Mouse (Mus musculus) kidney, embryonic 15.5 days (tissue): Measurements from ENCODE around the gene Hacl1. TPM values are rescaled to one million over a fixed set of nuclear protein-coding genes. Genes with fewer than 3 reads are reported as not detected.

Experiments used
- ATAC-seq: fragments of 200-750 bp; cut with Nextera tagmentation; replicated peaks from 2 replicates; pipeline ENCODE4 v1.8.0; 2017; ENCODE audit warnings: moderate TSS enrichment; ENCODE audit not compliant: low FRiP score
- H3K27ac ChIP-seq: fragments of 300-500 bp; sonication (generic); 2 replicates; pipeline ENCODE4 v1.5.1; 2015; ENCODE audit warnings: mild to moderate bottlenecking, inconsistent platforms
- H3K27me3 ChIP-seq: fragments of 300-500 bp; sonication (generic); 2 replicates; pipeline ENCODE4 v1.6.1; 2015; ENCODE audit warnings: inconsistent platforms
- H3K36me3 ChIP-seq: fragments of 300-500 bp; sonication (generic); 2 replicates; pipeline ENCODE4 v1.6.1; 2015; ENCODE audit warnings: inconsistent platforms
- H3K4me1 ChIP-seq: fragments of 300-500 bp; sonication (generic); 2 replicates; pipeline ENCODE4 v1.6.1; 2015; ENCODE audit warnings: inconsistent platforms
- H3K4me2 ChIP-seq: fragments of 300-500 bp; sonication (generic); 2 replicates; pipeline ENCODE4 v1.6.1; 2015; ENCODE audit warnings: moderate library complexity, mild to moderate bottlenecking, inconsistent platforms
- H3K4me3 ChIP-seq: fragments of 300-500 bp; sonication (generic); replicated peaks from 2 replicates; pipeline ENCODE4 v1.5.1; 2015; ENCODE audit warnings: mild to moderate bottlenecking, inconsistent platforms
- H3K9ac ChIP-seq: fragments of 300-500 bp; sonication (generic); 2 replicates; pipeline ENCODE4 v1.6.1; 2015; ENCODE audit warnings: mild to moderate bottlenecking, inconsistent platforms
- H3K9me3 ChIP-seq: fragments of 300-500 bp; sonication (generic); replicated peaks from 2 replicates; pipeline ENCODE4 v1.6.1; 2016; ENCODE audit warnings: inconsistent platforms
- WGBS: fragments of 180-500 bp; shearing (Covaris S2); methylation state at CpG from one replicate; pipeline ENCODE4 v1.1.7; 2015; ENCODE audit warnings: mixed read lengths; 5-methylcytosine and 5-hydroxymethylcytosine counted together
- polyA plus RNA-seq: library from polyadenylated mRNA; unstranded; fragments of >200 nt; fragmentation: Nextera tagmentation; extraction: Ambion mirVana; gene quantifications from 2 replicates; pipeline ENCODE4 v1.2.1, GENCODE M21; 2015

Hacl1 gene
- polyA plus RNA-seq, 1 experiment from 2014 or later, result 20.3 TPM

DNA sequence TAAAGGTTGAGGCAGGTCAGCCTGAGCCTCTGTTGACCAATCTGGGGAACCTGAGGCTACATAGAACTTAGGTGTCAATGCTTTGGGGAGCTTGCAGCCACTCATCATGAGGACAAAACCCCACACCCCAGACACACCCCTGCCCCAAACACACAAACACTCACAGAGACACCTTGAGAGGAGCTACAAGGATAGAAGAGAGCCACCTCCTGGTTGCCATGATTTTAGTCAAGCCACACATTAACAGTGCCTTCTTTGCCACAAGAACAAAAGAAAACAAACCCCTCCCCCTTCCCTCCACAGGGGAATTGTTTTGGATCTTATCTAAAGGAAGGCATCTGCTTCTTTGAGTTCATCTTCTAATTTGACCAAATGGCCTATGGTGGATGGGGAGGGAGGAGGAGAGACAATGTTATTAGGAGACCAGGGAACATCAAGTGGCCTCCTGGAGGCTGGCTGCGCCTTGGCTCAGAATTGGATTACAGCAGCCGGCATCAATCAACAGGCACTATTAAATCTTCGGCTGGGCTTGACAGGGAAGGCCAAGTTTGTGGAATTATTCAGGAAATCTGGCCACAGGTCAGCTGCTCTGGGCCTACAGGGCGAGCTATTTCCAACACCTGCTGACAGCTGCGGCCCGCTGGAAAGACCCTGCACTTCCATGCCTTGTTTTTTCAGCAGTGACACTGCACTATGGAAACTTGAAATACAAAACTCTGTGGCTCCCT is 76.5 kb downstream of the Hacl1 start:
- no peaks in the 10 kb centered on the region for H3K9me3 ChIP-seq
- no peaks in the 10 kb centered on the region; the same call in 1 of the 2 replicates for H3K27me3 ChIP-seq
- H3K27ac ChIP-seq, result peak overlapping the region; percentile 91
- no peak overlapping the region for H3K4me2 ChIP-seq
- no peak overlapping the region for H3K9ac ChIP-seq
- WGBS, result 13% methylated on average over 6 of the region's 6 CpGs
- H3K36me3 ChIP-seq, result no peaks in the 10 kb centered on the region
- H3K4me1 ChIP-seq, result peaks cover 35% of the 10 kb centered on the region
- no peak overlapping the region for H3K4me3 ChIP-seq
- ATAC-seq, result peak; percentile 81

DNA sequence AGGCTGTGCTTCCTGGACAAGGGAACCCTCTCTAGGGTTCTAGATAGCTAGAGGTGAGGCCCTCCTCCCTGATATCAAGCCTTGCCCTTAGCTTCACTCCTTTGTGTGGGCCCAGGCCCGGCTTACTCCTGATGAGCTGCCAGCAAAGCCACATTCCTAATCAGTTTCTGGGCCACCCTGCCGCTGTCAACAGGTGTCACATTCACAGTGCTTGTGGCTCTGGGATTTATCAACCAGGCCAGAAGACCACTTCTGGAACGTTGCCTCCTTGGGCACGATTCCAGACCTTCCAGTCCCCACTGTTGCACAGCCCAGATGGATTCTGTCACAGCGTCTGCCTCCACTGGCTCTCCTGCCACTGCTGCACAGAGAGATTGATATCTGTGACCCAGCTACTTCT is 80.2 kb downstream of the Hacl1 start:
- no peaks in the 10 kb centered on the region for H3K9me3 ChIP-seq
- WGBS, result 18% methylated on average over 5 of the region's 5 CpGs
- no peaks in the 10 kb centered on the region for H3K36me3 ChIP-seq
- peak overlapping the region; percentile 41; the same call in 1 of the 2 replicates for H3K27ac ChIP-seq
- ATAC-seq, result no peak
- no peak overlapping the region for H3K4me2 ChIP-seq
- no peak overlapping the region for H3K9ac ChIP-seq
- H3K4me1 ChIP-seq, result peaks cover 53% of the 10 kb centered on the region
- no peak overlapping the region for H3K4me3 ChIP-seq
- H3K27me3 ChIP-seq, result peaks cover 3% of the 10 kb centered on the region

DNA sequence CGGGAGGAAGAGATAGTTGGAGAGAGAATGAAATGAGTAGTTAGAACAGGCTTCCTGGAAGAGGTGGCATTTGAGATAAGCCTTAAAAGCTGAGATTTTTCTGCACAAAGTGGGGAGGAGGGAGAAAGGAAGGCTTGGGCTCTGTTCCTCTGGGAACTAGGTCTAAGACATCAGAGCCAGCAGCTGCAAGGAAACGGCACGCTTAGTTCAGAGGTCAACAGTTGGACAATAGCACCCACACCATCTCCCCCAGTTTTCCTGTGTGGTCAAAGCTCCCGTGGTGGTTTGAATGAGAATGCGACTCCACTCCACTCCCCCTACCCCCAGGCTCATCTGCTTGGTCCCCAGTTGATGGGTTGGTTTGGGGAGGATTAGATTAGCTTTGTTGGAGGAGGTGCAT is 81.9 kb downstream of the Hacl1 start:
- 51% methylated on average over 5 of the region's 5 CpGs for WGBS
- Histone ChIP-seq H3K27ac (no peak overlapping the region), H3K4me1 (peaks cover 42% of the 10 kb centered on the region), H3K27me3 (peaks cover 3% of the 10 kb centered on the region), H3K36me3 (no peaks in the 10 kb centered on the region), H3K9me3 (no peaks in the 10 kb centered on the region), H3K4me2 (no peak overlapping the region), H3K9ac (no peak overlapping the region), H3K4me3 (no peak overlapping the region)
- no peak for ATAC-seq

DNA sequence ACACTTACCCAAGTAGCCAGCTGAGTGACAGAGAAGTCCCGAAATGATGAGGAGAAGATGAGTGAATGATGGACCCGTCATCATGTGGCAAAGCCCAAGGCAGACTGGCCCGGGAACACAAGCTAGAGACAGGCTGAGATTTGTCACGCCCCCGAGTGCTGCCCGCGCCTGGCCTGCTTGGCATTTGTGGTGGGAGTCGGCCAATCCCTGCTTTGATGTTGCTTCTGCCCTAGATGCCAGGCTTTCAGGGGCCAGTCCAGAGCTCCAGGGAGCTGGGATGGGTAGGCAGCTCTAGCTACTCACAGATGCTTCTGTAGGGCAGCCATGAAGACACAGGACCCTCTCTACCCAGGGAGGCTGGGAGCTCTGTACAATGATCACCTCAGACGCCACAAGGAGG is 83.3 kb downstream of the Hacl1 start:
- Histone ChIP-seq H3K9me3 (no peaks in the 10 kb centered on the region), H3K4me2 (peak overlapping the region; percentile 6; the same call in 1 of the 2 replicates), H3K4me3 (no peak overlapping the region), H3K27me3 (peaks cover 3% of the 10 kb centered on the region), H3K9ac (no peak overlapping the region), H3K27ac (peak overlapping the region; percentile 62; the same call in 1 of the 2 replicates), H3K4me1 (peaks cover 37% of the 10 kb centered on the region), H3K36me3 (no peaks in the 10 kb centered on the region)
- WGBS, result 45% methylated on average over 9 of the region's 9 CpGs
- ATAC-seq, result 0 out of 2 replicates have a peak, but pooled peaks have one; percentile 17

DNA sequence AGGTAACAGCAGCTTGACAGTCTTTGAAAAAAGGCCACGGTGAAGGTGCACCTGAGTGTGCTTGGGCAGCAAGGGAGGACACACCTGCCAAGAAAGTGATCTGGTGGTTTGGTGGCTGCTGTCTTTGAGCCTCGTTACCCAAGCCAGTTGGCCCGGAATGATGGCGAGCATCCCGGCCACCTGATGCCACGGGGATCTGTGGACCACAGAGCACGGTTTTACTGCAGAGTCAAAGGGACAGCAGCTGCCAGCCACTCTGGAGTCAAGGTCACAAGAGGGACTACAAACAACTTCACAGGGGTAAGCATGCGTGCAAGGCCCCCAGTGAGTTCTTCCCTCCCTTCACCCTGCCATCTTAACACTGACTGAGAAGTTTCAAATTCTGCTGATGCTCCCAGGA is 83.8 kb downstream of the Hacl1 start:
- Histone ChIP-seq H3K4me2 (0 out of 2 replicates have a peak overlapping the region, but pooled peaks have one; percentile 3), H3K36me3 (no peaks in the 10 kb centered on the region), H3K27me3 (peaks cover 3% of the 10 kb centered on the region), H3K9ac (no peak overlapping the region), H3K9me3 (no peaks in the 10 kb centered on the region), H3K27ac (no peak overlapping the region), H3K4me1 (peaks cover 37% of the 10 kb centered on the region), H3K4me3 (no peak overlapping the region)
- WGBS, result 49% methylated on average over 8 of the region's 8 CpGs
- ATAC-seq, result peak; percentile 58; the same call in 1 of the 2 replicates

DNA sequence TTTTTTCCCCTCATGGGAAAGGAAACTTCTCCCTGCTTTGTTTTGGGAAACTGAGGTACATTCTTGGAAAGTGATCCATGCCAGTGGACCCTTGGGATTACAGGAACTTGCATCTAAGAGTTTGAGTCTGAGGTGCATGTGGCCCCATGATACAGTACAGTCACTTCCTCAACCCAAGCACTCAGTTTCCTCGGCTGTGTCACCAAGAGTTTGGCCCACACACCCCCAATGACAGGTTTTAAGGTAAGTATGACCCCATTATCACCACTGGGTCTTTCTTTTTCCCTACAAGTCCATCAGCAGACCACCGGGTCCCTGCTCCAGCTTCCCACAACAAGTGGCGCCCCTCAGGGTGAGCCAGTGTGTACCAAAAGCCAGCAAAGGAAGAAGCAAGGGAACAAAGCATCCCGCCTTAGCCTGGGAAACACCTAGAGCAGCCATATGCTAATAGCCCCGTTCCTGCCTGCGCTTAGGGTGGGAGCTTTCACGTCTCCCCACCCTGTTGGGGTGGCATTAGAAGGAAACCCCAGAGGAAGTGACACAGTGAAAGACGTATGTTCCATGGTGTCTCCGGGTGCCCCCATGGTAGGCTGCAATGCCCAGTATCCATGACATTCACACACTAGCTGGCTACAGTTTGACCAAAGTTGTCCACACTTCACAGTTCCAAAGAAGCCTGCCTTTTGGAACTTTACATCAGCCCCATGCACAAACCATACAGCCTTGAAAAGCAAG is 84.4 kb downstream of the Hacl1 start:
- Histone ChIP-seq H3K9me3 (no peaks in the 10 kb centered on the region), H3K36me3 (no peaks in the 10 kb centered on the region), H3K27ac (0 out of 2 replicates have a peak overlapping the region, but pooled peaks have one; percentile 5), H3K4me1 (peaks cover 37% of the 10 kb centered on the region), H3K4me3 (no peak overlapping the region), H3K9ac (no peak overlapping the region), H3K27me3 (peaks cover 3% of the 10 kb centered on the region), H3K4me2 (0 out of 2 replicates have a peak overlapping the region, but pooled peaks have one; percentile 3)
- no peak for ATAC-seq
- WGBS, result 81% methylated on average over 9 of the region's 9 CpGs

DNA sequence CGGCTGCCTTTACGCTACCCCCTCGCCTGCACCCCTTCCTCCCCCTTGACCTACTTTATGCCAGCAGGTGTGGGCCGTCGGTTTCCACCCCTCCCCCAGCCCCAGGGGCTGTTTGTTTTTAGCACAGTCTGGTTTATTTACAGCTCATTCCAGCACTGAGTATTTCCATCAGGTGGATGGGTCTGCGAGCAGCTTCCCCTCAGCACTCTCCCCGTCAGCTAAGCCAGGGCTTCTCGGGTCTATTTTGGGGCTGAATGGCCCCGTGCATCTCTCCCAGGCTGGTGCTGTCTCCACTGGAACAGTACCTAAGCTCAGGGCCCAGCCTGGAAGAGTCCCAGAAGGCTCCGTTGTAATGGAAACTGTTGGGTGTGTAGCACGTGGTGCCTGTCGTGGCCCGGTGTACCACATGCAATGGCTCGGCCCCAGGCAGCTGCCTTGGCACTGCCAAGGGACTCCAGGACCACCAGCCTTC is 85.1 kb downstream of the Hacl1 start:
- Histone ChIP-seq H3K4me1 (peaks cover 34% of the 10 kb centered on the region), H3K4me3 (no peak overlapping the region), H3K9me3 (no peaks in the 10 kb centered on the region), H3K9ac (no peak overlapping the region), H3K36me3 (no peaks in the 10 kb centered on the region), H3K27ac (peak overlapping the region; percentile 55; the same call in 1 of the 2 replicates), H3K4me2 (no peak overlapping the region), H3K27me3 (peaks cover 3% of the 10 kb centered on the region)
- ATAC-seq, result peak; percentile 50; the same call in 1 of the 2 replicates
- WGBS, result 37% methylated on average over 14 of the region's 14 CpGs

DNA sequence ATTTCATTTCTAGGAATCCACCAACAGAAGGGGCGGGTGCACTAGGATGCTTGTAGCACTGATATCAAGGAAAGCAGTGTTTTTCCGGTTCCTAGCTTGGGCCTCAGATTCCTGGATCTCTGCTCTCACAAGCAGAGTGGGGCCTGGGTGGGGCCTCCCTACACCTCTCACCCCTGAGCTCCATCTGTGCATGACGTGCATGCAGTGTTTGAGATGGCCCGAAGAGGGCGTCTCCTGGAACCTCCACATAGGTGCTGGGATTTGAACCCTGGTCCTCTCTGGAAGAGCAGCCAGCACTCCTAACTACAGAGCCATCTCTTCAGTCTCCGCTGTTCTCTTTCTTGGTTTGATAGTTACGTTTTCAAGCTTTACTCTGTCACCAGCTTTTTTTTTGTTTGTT is 86.1 kb downstream of the Hacl1 start:
- H3K27ac ChIP-seq, result no peak overlapping the region
- H3K9ac ChIP-seq, result no peak overlapping the region
- H3K4me1 ChIP-seq, result peaks cover 27% of the 10 kb centered on the region
- H3K36me3 ChIP-seq, result no peaks in the 10 kb centered on the region
- no peak overlapping the region for H3K4me3 ChIP-seq
- H3K4me2 ChIP-seq, result no peak overlapping the region
- no peaks in the 10 kb centered on the region for H3K9me3 ChIP-seq
- H3K27me3 ChIP-seq, result peaks cover 3% of the 10 kb centered on the region
- WGBS, result 89% methylated on average over 7 of the region's 7 CpGs
- ATAC-seq, result no peak

Other genes with a start within 250 kb of the Hacl1 start
- gene Sh3bp5, start 205.2 kb downstream of the Hacl1 start, polyA plus RNA-seq, result 30.2 and 33.1 TPM in 2 replicates
- gene Eaf1, start 146.9 kb downstream of the Hacl1 start, polyA plus RNA-seq, result 23.8 and 25.7 TPM in 2 replicates
- 58.4 and 63.5 TPM in 2 replicates for gene Mettl6, start 146.2 kb downstream of the Hacl1 start, polyA plus RNA-seq
- gene Colq, start 49.9 kb downstream of the Hacl1 start, polyA plus RNA-seq, result 2.5 and 2.8 TPM in 2 replicates
- gene Gm49387, start 408 bp downstream of the Hacl1 start, polyA plus RNA-seq, result 2.7 and 3.2 TPM in 2 replicates
- 36.4 and 39.4 TPM in 2 replicates for gene Btd, start 258 bp downstream of the Hacl1 start, polyA plus RNA-seq
- 7.3 and 8.4 TPM in 2 replicates for gene Ankrd28, start 189.4 kb upstream of the Hacl1 start, polyA plus RNA-seq